In the genomic region with DNA sequence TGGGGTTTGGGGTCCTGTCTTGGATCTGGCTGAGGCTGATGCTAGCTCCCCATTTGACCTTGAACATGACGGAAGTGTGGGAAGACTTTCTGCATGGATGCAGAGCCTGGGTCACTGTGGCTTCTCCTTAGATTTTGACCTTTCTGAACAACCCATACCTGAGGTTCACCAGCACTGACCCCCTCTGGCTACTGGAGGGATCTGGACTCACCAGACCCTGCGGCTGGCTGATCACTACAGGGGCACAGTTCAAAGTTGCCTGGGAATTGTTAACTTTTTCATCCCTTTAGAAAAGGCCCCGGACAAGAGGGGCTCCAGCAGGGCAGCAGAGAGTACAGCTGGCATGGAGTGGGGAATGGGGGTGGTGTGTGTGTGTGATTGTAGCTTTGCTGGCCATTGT, we compare ENCODE assay signal across 21 mouse cellular contexts. TPM values are rescaled to one million over a fixed set of nuclear protein-coding genes. Genes with fewer than 3 reads are reported as not detected.
"Had no signal": no experiment of that assay in that cellular context is flagged by ENCODE, and none has a peak within 500 bp of the region (broad histone marks: within the 10 kb centered on the region; RNA-seq: fewer than 3 reads in every experiment).

No protein-coding gene starts in this region.

- H3K36me3 ChIP-seq: limb, embryonic 15.5 days; liver, embryonic 12.5 days; midbrain, embryonic 10.5 days; neural tube, embryonic 12.5 days had no signal

- H3K4me2 ChIP-seq: limb, embryonic 15.5 days; liver, embryonic 12.5 days; lung, embryonic 14.5 days; neural tube, embryonic 12.5 days had no signal

- DNase-seq: layer of hippocampus, adult 9-11 months; layer of hippocampus, postnatal 36 days; lung, embryonic 14.5 days; lung, postnatal 10 days; lung, postnatal 4 days; midbrain, embryonic 14.5 days; retina, postnatal 1 day; right cerebral cortex, postnatal 4 days; spleen, adult 18-20 months; thymus, adult 2 months; thymus, postnatal 36 days had no signal

- H3K27me3 ChIP-seq: neural tube, embryonic 12.5 days had no signal

- H3K9ac ChIP-seq: limb, embryonic 15.5 days; liver, embryonic 12.5 days; lung, embryonic 14.5 days; neural tube, embryonic 12.5 days had no signal

- ATAC-seq: inflammation-experienced regulatory T-cells, adult 6 months; intestine, postnatal 0 days; liver, embryonic 12.5 days had no signal

- H3K4me1 ChIP-seq: liver, embryonic 12.5 days had no signal

- H3K9me3 ChIP-seq: limb, embryonic 15.5 days; liver, embryonic 12.5 days; midbrain, embryonic 10.5 days; neural tube, embryonic 12.5 days had no signal

- H3K4me3 ChIP-seq: limb, embryonic 15.5 days; liver, embryonic 12.5 days; midbrain, embryonic 10.5 days; neural tube, embryonic 12.5 days had no signal

- H3K27ac ChIP-seq: limb, embryonic 15.5 days; liver, embryonic 12.5 days; midbrain, embryonic 10.5 days; neural tube, embryonic 12.5 days had no signal

RNA-seq across cellular contexts. Expression of gene Fxyd2, which starts 7.3 kb away (rescaled TPM):
- total RNA-seq: megakaryocyte, adult 5-6 weeks; monocyte, adult 5-6 weeks; neutrophil, adult 5-6 weeks had no signal

RNA-seq across cellular contexts. Expression of gene Dscaml1, which starts 19.6 kb away (rescaled TPM):
- total RNA-seq: megakaryocyte, adult 5-6 weeks; monocyte, adult 5-6 weeks; neutrophil, adult 5-6 weeks had no signal
- polyA plus RNA-seq: inflammation-experienced regulatory T-cells, adult 6 months; liver, embryonic 12.5 days; liver, embryonic 16.5 days had no signal

RNA-seq across cellular contexts. Expression of gene Fxyd6, which starts 36.8 kb away (rescaled TPM):
- total RNA-seq: monocyte, adult 5-6 weeks; neutrophil, adult 5-6 weeks had no signal
